Mouse (Mus musculus) liver, adult (tissue): ENCODE measurements around the gene Chadl.

Experiments used
- GATA4 ChIP-seq: IDR thresholded peaks from 2 replicates; pipeline ENCODE4 v1.6.1; 2014; ENCODE audit warnings: mild to moderate bottlenecking, low read length; ENCODE audit not compliant: insufficient replicate concordance

The Chadl gene

DNA sequence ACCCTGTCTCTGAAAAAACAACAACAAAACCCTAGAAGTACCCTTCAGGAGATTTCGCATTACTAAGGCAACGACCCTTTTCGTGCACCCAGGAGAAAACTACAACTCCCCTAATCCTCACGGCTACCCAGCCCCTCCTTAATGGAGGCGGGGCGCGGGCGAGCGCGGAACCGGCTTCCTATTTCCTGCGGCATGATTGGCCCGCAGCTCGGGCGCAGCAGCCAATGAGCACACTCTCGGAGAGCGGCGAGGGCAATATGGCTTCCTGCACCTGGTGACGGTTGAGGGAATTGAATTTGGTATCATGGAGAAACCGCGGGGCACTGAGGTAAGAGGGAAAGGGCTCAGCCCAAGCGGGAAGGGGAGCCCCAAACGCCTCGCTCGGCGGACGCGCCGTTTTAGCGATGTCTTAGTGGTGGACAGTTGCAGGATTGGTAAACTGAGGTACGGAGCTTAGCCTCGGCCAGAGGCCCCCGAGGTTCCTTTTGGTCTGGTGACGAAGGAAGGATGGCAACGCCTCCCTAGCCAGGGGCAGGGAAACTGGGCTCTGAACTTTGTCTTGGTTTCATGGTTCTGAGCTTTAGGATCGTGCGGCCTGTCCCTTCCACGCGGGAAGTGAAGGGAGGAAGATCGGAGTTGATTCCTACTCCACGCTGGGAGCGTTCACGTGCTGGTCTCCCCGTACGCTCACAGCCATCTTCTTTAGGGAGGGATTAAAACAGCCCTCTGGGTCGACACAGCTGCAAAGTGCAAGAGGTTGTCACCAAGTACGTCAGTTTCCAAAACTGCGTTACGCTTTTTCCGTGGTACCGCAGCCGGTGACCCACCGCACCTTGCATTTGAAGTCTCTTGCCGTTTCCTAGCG lies 33.2 kb downstream of the Chadl start, which contains the start of gene L3mbtl2:
L3mbtl2 (plus strand) TSS at position 193 of the 865 bp plus-strand sequence.
- TF ChIP-seq GATA4 = no peak

DNA sequence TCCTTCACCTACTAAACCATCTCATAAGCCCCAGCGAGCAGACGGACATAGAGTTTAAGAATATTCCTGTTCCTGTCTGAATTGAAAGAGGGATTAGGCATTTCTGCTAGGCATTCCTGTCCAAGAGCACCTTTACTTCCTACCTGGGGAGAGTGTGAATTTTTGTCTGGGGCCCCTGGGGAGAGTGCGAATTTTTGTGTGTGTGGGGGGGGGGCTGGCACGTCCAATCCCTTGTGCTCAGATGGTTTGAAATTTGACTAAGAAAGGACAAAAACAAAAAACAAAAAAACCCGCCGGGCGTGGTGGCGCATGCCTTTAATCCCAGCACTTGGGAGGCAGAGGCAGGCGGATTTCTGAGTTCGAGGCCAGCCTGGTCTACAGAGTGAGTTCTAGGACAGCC lies 33.8 kb downstream of the Chadl start:
- no peak for TF ChIP-seq GATA4

DNA sequence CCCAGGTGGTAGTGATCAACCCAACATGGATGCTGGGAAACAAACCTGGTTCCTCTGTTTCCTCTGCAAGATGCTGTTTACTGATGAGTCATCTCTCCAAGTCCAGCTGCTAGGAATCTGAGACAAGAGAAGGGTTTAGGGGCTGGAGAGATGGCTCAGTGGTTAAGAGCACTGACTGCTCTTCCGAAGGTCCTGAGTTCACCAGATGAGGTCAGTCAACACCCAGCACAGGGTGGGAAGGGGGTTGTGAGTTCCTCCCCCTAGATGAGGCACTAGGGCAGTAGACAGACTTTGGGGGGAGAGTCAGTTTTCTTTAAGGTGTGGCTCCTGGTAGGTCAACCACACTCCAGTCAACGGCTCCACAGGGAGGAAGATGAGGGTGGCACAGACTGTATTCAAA lies 35.4 kb downstream of the Chadl start:
- no peak for TF ChIP-seq GATA4

DNA sequence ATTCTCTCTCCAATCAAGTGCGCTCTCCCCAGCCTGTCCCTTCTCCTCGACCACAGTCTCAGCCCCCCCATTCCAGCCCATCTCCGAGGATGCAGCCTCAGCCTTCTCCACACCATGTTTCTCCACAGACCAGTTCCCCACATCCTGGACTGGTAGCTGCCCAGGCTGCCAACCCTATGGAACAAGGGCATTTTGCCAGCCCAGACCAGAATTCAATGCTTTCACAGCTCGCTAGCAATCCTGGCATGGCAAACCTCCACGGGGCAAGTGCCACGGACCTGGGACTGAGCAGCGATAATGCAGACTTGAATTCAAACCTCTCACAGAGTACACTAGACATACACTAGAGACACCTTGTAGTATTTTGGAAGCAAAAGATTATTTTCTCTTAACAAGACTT lies 46.5 kb downstream of the Chadl start:
- TF ChIP-seq GATA4 = no peak

DNA sequence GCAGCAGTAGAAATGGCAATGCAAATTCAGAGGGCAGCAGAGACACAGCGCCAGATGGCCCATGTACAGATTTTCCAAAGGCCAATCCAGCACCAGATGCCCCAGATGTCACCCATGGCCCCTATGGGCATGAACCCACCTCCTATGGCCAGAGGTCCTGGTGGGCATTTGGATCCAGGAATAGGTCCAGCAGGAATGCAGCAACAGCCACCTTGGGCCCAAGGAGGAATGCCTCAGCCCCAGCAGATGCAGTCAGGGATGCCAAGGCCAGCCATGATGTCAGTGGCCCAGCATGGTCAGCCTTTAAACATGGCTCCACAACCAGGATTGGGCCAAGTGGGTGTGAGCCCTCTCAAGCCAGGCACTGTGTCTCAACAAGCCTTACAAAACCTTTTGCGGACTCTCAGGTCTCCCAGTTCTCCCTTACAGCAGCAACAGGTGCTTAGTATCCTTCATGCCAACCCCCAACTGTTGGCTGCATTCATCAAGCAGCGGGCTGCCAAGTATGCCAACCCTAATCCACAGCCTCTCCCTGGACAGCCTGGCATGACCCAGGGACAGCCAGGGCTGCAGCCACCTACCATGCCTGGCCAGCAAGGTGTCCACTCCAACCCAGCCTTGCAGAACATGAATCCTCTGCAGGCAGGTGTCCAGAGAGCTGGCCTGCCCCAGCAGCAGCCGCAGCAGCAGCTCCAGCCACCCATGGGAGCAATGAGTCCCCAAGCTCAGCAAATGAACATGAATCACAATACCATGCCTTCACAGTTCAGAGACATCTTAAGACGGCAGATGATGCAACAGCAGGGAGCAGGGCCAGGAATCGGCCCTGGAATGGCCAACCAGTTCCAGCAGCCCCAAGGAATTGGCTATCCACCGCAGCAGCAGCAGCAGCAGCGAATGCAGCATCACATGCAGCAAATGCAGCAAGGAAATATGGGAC lies 47.3 kb downstream of the Chadl start:
- TF ChIP-seq GATA4 = no peak
